Mouse (Mus musculus): ENCODE measurements around the gene Tysnd1.

Gene Tysnd1

DNA sequence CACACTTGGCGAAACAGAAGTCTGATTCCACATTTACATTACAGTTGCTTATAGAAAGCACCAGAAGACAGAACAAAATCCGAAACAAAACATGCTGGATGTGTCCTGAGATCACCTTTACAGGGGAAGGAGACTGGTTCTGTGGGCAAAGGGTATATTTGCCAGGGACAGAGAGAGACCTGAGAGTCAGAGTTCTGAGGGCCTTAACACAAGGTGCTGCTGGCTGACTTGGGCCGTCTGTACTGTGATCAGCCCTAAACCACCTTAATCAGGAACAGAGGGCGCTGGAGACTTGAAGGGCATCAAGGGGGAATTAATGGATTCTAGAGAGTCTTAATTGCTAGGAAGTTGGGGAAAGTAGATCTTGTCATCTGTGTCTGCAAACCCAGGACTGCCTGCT, 1.8 kb upstream of the Tysnd1 start:
- DNase-seq, result no peak

DNA sequence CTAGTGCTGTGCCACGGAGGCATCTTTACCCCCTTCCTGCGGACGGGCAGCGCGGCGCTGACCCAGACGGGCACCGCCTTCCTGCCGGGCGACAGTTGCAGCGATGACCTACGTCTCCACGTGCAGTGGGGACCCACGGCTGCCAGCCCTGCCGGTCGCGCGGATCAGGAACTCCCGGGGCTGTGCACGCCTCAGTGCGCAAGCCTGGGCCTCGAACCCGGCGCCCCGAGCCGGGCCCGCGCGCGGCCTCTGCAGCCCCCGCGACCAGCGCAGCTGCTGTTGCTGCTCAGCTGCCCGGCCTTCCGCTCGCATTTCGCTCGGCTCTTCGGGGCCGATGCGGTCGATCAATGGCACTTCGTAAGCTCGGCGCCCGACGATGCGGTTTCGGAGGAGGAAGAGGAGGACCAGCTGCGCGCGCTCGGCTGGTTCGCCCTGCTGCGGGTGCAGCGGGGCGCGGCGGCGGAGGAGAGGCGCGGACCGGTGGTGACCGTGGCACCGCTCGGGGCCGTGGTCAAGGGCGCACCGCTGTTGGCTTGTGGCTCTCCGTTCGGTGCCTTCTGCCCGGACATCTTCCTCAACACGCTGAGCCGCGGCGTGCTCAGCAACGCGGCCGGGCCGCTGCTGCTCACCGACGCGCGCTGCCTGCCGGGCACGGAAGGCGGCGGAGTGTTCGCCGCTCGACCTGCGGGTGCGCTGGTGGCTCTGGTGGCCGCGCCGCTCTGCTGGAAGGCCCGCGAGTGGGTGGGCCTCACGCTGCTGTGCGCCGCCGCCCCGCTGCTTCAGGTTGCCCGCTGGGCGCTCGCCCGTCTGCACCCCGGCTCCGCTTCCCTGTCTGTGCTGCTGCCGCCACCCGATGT, 617 bp downstream of the Tysnd1 start:
- peak; percentile 25 for DNase-seq

DNA sequence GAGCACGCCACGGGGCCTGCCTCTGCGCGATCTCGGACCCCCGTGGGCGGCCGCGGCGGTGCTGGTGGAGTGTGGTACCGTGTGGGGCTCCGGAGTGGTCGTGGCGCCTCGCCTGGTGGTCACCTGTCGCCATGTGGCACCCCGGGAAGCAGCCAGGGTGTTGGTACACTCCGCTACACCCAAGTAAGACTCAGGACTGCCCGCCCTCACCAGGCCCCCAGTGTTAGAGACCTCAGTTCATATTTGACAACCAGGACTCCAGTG, 1.2 kb downstream of the Tysnd1 start:
- DNase-seq, result no peak

- no peak for DNase-seq
Observed at GRCm38 (mm10) chr10:61697028-61697427, 1.7 kb downstream of the Tysnd1 start.

GRCm38 (mm10) chr10:61704663-61705062, 9.3 kb downstream of the Tysnd1 start:
- no peak for DNase-seq

DNA sequence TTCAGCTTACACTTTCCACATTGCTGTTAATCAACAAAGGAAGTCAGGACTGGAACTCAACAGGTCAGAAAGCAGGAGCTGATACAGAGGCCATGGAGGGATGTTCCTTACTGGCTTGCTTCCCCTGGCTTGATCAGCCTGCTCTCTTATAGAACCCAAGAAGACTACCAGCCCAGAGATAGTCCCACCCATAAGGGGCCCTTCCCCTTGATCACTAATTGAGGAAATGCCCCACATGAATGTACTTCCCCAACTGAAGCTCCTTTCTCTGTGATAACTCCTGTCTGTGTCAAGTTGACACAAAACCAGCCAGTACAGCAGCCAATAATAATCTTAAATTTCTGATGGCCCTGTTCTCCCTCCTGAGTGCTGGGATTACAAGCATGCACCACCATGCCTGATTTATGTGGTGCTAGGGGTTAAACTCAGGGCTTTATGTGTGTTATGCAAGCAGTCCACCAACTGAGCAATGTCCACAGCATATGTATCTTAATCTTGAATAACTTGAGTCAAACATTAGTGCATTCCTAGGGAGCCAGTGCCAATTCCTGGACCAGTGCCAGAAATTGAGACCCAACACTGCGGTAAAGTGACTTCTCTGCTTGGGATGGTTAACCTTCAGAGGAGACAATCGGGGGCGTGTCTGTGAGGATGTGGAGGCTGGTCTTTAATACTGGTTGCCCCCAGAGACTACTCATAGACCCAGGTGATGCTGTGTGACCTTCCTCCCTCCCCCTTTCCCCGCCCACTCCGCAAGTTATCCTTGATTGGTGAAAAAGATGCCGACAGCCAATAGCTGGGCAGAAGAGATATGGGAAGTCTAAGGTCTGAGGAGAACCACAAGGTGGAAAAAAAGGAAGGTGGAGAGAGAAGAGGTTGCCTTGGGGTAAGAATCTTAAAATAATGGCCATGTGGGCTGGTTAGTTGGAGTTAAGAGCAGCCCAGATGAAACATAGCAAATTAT, 11.4 kb downstream of the Tysnd1 start:
- no peak for DNase-seq

DNA sequence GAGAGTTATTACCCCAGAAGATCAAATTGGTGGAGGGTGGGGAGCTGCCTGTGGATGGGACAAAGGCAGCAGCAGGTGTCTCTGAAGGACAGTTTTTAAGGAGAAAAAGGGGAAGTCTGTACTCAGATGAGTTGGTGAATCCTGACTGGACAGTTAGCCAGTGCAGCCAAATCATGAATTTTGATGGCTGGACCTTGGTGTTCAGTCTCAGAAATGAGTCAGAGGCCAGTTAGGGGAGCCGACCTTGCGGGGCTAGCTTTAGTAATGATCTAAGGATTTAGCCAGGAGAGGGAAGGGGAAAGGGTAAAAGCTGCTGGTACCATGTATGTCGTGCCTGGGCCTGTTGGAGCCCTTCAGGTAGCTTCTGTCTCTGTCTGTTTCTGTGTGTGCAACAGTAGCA, 18.3 kb downstream of the Tysnd1 start:
- DNase-seq, result no peak

DNA sequence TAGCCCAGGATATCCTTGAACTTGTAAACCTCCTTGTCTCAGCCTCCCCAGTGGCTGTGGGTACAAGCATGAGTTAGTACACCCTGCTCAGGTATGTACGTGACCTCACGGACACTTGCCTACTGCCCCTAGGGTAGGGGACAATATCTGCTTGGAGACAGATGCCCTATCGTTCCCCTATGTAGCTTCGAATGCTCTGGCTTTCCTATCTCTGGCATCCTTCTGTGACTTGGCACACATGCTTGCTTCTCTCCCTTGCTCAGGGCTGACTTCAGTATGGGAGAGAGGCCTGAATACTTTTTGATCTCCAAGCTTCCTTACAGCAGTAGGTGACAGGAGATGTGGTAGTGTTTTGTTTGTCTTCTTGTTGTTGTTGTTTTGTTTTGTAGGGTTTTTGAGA, 18.8 kb downstream of the Tysnd1 start:
- DNase-seq, result no peak

DNA sequence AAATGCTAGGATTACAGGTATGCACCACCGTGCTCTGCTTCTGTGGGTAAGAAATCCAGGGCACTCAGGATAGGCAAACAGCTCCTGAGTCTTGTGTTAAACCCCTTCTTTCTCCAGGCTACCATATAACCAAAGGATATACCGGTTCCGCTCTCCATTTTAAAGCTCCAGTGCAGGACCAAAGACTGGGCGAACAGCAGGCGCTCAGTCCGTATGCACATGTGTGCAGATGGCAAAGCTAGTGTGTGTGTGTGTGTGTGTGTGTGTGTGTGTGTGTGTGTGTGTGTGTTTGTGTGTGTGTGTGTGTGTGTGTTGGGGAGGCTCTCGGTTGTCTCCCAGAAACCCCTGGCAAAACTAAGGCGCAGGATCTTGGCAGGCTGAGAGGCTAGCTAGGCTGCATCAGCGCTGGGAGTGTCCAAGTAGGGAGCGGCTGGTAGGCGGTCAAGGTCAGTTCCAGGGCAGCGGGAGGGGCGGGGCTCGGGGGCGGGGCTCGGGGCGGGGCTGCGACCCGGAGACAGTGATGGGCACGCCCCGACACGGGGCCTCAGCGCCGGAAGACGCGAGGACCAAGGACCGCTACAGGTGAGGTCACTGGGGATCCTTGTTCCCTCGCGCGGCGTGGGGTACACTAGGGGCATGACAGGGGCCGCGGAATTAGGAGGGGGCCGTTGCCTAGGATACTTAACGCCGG, 19.6 kb downstream of the Tysnd1 start, which contains the start of gene Aifm2:
Gene Aifm2, plus strand, starts transcription at position 493 of the 691 bp plus-strand sequence.
- DNase-seq, result peak; percentile 89

GRCm38 (mm10) chr10:61715462-61715837, 20.1 kb downstream of the Tysnd1 start:
- no peak for DNase-seq

- DNase-seq, result no peak
Observed at GRCm38 (mm10) chr10:61715996-61716864, 20.9 kb downstream of the Tysnd1 start.

GRCm38 (mm10) chr10:61717406-61718296, 22.3 kb downstream of the Tysnd1 start:
- no peak for DNase-seq

- no peak for DNase-seq
Observed at GRCm38 (mm10) chr10:61720331-61720730, 25.0 kb downstream of the Tysnd1 start.

DNA sequence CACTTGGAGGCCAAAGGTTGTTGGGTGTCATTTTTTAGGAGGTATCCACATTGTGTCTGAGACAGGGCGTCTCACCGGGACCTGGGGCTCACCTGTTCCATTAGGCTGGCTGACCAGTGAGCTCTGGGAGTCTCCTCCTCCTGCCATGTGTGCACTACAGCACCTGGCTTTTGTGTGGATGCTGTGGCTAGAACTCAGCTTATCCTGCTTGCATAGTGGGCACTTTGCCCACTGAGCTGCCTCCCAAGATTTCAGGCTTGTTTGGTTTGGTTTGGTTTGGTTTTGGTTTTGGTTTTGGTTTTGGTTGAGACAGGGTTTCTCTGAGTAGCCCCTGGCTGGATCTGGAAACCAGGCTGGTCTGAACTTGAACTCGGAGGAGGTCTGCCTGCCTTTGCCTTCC, 26.9 kb downstream of the Tysnd1 start:
- no peak for DNase-seq

DNA sequence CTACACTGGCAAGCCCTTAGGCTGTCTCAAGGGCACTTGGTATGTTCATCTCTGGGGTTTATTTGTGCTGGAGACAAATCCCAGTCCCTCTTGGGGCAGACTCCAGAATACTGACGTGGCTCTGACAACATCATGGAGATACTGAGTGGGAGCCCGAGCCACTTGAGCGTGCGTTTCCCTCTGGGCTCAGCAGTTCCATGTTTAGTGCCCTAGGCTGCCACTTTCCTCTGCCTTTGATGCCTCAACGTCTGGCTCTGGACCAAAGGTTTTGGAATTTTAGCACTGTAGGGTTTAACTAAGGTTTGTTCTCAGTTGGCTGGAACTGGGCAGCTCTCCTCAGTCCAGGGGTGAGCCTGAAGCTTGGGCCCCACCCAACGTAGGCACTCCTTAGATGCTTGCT, 28.0 kb downstream of the Tysnd1 start:
- DNase-seq, result no peak

GRCm38 (mm10) chr10:61729181-61729580, 33.9 kb downstream of the Tysnd1 start:
- DNase-seq, result no peak

DNA sequence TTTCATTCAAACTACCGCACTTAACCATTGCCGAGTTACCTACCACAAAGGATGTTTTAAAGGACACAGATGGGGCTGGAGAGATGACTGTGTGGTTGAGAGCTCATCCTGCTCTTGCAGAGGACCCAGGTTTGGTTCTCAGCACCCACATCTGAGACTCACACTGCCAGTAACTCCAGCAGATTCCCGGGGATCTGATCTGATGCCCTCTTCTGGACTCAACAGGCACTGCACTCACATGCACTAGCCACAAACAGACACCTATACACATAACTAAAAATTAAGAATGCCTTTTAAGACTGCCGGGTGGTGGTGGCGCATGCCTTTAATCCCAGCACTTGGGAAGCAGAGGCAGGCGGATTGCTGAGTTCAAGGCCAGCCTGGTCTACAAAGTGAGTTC, 34.9 kb downstream of the Tysnd1 start:
- no peak for DNase-seq

- DNase-seq, result no peak
Observed at GRCm38 (mm10) chr10:61734377-61734776, 39.1 kb downstream of the Tysnd1 start.

GRCm38 (mm10) chr10:61736671-61737078, 41.4 kb downstream of the Tysnd1 start:
- DNase-seq, result no peak

- DNase-seq, result no peak
Observed at GRCm38 (mm10) chr10:61737537-61737936, 42.2 kb downstream of the Tysnd1 start.

DNA sequence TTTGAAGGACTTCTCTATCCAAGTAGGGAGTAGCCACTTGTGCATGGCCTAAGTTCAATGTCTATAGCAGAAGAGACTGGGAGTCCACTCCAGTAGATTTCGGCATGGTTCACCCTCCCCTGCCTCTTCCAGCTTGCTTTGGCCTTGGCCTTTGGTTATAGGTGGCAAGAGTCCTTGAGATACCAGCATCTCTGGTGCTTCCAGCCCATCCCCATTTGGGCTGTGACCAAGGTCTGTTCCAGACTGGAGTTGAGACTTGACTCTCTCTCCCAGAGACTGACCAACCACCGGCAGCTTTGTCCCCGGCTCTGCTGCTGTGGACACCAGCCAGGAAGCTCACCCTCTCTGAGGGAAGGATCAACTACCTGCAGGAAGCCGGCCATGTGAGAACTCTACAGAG, 42.8 kb downstream of the Tysnd1 start:
- DNase-seq, result no peak
